Mouse (Mus musculus) MEL (cell line): ENCODE measurements around the gene Igflr1. TPM values are rescaled to one million over a fixed set of nuclear protein-coding genes. Genes with fewer than 3 reads are reported as not detected.
A peak's percentile ranks its signal among the peaks of the same experiment; 100 is the strongest.

Experiments used
- DNase-seq: peaks from one replicate; pipeline ENCODE4 v3.0.0; 2011; ENCODE audit warnings: low read depth, low spot score
- H3K27ac ChIP-seq: 2 replicates; pipeline ENCODE4 v1.5.1; 2012; ENCODE audit warnings: low read depth, mild to moderate bottlenecking, control low read depth, low read length, moderate library complexity; ENCODE audit not compliant: control insufficient read depth
- H3K27me3 ChIP-seq, 2 experiments: fragments of 150-350 bp in 1 of 2; sonication (generic) in 1 of 2; 2 replicates each; pipeline ENCODE4 v1.6.1; 2012; ENCODE audit warnings: low read length in 2 of 2, mild to moderate bottlenecking in 2 of 2, improper control_type of control experiment in 1 of 2, moderate library complexity in 1 of 2; ENCODE audit not compliant: insufficient read depth in 2 of 2, control insufficient read depth in 1 of 2
- H3K36me3 ChIP-seq, 2 experiments: 2 replicates each; pipeline ENCODE4 v1.6.1; 2012 to 2014; ENCODE audit warnings: low read length in 2 of 2, improper control_type of control experiment in 1 of 2, inconsistent platforms in 1 of 2, mild to moderate bottlenecking in 1 of 2; ENCODE audit not compliant: insufficient read depth in 2 of 2, control insufficient read depth in 1 of 2
- H3K4me1 ChIP-seq, 2 experiments: fragments of 150-350 bp in 1 of 2; sonication (generic) in 1 of 2; 2 replicates each; pipeline ENCODE4 v1.6.1; 2012; ENCODE audit warnings: low read length in 2 of 2, improper control_type of control experiment in 1 of 2, mild to moderate bottlenecking in 1 of 2; ENCODE audit not compliant: insufficient read depth in 2 of 2, control insufficient read depth in 1 of 2
- H3K4me3 ChIP-seq, 2 experiments: fragments of 150-350 bp in 1 of 2; sonication (generic) in 1 of 2; 2 replicates each; pipeline ENCODE4 v1.5.1; 2012; ENCODE audit warnings: low read depth in 2 of 2, low read length in 2 of 2, mild to moderate bottlenecking in 2 of 2, moderate library complexity in 2 of 2, control low read depth in 1 of 2, improper control_type of control experiment in 1 of 2; ENCODE audit not compliant: control insufficient read depth in 1 of 2, insufficient read depth in 1 of 2
- H3K79me2 ChIP-seq: 2 replicates; pipeline ENCODE4 v1.6.1; 2012; ENCODE audit warnings: mild to moderate bottlenecking, low read length, moderate library complexity; ENCODE audit not compliant: control insufficient read depth, poor library complexity, insufficient read depth
- H3K9ac ChIP-seq: 2 replicates; pipeline ENCODE4 v1.6.1; 2012; ENCODE audit warnings: low read depth, mild to moderate bottlenecking, control low read depth, low read length, moderate library complexity; ENCODE audit not compliant: control insufficient read depth, poor library complexity, severe bottlenecking
- H3K9me3 ChIP-seq: fragments of 150-350 bp; sonication (generic); replicated peaks from 2 replicates; pipeline ENCODE4 v1.6.1; 2012; ENCODE audit warnings: mild to moderate bottlenecking, low read length, improper control_type of control experiment, moderate library complexity; ENCODE audit not compliant: insufficient read depth
- CHD2 ChIP-seq: IDR thresholded peaks from 2 replicates; pipeline ENCODE4 v1.6.1; 2011; ENCODE audit warnings: low read length, improper control_type of control experiment
- E2F4 ChIP-seq: IDR thresholded peaks from 2 replicates; pipeline ENCODE4 v1.6.1; 2011; ENCODE audit warnings: low read depth, low read length, improper control_type of control experiment, borderline replicate concordance
- ELF1 ChIP-seq: IDR thresholded peaks from 2 replicates; pipeline ENCODE4 v1.6.1; 2014; ENCODE audit warnings: low read depth, mild to moderate bottlenecking, inconsistent platforms, low read length, improper control_type of control experiment, moderate library complexity
- EP300 ChIP-seq, 2 experiments: IDR thresholded peaks; 2 replicates each; pipeline ENCODE4 v1.6.1; 2011; ENCODE audit warnings: improper control_type of control experiment in 2 of 2, low read length in 2 of 2, low read depth in 1 of 2, mild to moderate bottlenecking in 1 of 2
- HCFC1 ChIP-seq: IDR thresholded peaks from 2 replicates; pipeline ENCODE4 v1.6.1; 2012; ENCODE audit warnings: low read depth, mild to moderate bottlenecking, inconsistent platforms, low read length, improper control_type of control experiment, moderate library complexity
- MAX ChIP-seq: IDR thresholded peaks from 2 replicates; pipeline ENCODE4 v1.6.1; 2011; ENCODE audit warnings: low read length, improper control_type of control experiment
- MAZ ChIP-seq: IDR thresholded peaks from 2 replicates; pipeline ENCODE4 v1.6.1; 2012; ENCODE audit warnings: low read depth, mild to moderate bottlenecking, inconsistent platforms, low read length, improper control_type of control experiment
- MYB ChIP-seq: IDR thresholded peaks from 2 replicates; pipeline ENCODE4 v1.6.1; 2011; ENCODE audit warnings: mild to moderate bottlenecking, low read depth, low read length, improper control_type of control experiment
- POLR2A ChIP-seq, 2 experiments: IDR thresholded peaks; 2 replicates each; pipeline ENCODE4 v1.6.1; 2011 to 2012; ENCODE audit warnings: low read length in 2 of 2, mild to moderate bottlenecking in 2 of 2, control low read depth in 1 of 2, improper control_type of control experiment in 1 of 2, low read depth in 1 of 2, moderate library complexity in 1 of 2; ENCODE audit not compliant: control insufficient read depth in 1 of 2, insufficient read depth in 1 of 2, poor library complexity in 1 of 2
- RAD21 ChIP-seq: IDR thresholded peaks from 2 replicates; pipeline ENCODE4 v1.6.1; 2011; ENCODE audit warnings: mild to moderate bottlenecking, low read depth, low read length, improper control_type of control experiment
- USF2 ChIP-seq, 2 experiments: IDR thresholded peaks; 2 replicates each; pipeline ENCODE4 v1.6.1; 2011 to 2012; ENCODE audit warnings: improper control_type of control experiment in 2 of 2, low read length in 2 of 2, borderline replicate concordance in 1 of 2, inconsistent platforms in 1 of 2, low read depth in 1 of 2, mild to moderate bottlenecking in 1 of 2; ENCODE audit not compliant: insufficient read depth in 1 of 2
- ZC3H11A ChIP-seq: IDR thresholded peaks from 2 replicates; pipeline ENCODE4 v1.6.1; 2012; ENCODE audit warnings: low read depth, mild to moderate bottlenecking, inconsistent platforms, low read length, improper control_type of control experiment
- ZKSCAN1 ChIP-seq: IDR thresholded peaks from 2 replicates; pipeline ENCODE4 v1.6.1; 2012; ENCODE audit warnings: low read depth, mild to moderate bottlenecking, inconsistent platforms, low read length, improper control_type of control experiment, moderate library complexity
- ZMIZ1 ChIP-seq: IDR thresholded peaks from 2 replicates; pipeline ENCODE4 v1.6.1; 2012; ENCODE audit warnings: low read depth, mild to moderate bottlenecking, inconsistent platforms, low read length, improper control_type of control experiment, moderate library complexity
- ZNF384 ChIP-seq: IDR thresholded peaks from 2 replicates; pipeline ENCODE4 v1.6.1; 2012; ENCODE audit warnings: low read depth, mild to moderate bottlenecking, inconsistent platforms, low read length, improper control_type of control experiment
- polyA plus RNA-seq, 2 experiments: library from polyadenylated mRNA; stranded (reverse) in 1 of 2; unstranded in 1 of 2; fragments of >175 nt in 1 of 2; fragments of >200 nt in 1 of 2; gene quantifications; 2 replicates each; pipeline versions ENCODE4 v1.2.1 to v1.2.4; 2012; ENCODE audit warnings: low replicate concordance in 2 of 2, low read depth in 1 of 2; ENCODE audit not compliant: insufficient read length in 2 of 2, insufficient read depth in 1 of 2, missing spikeins in 1 of 2
- total RNA-seq: library from RNA; depleted of rRNA; stranded (reverse); fragments of 300-350 nt; gene quantifications from 2 replicates; pipeline ENCODE4 v1.2.3, GENCODE M21; 2012

Igflr1 gene
- total and polyA plus RNA-seq, 3 experiments = 1.3 to 3.1 TPM; not detected in 1

DNA sequence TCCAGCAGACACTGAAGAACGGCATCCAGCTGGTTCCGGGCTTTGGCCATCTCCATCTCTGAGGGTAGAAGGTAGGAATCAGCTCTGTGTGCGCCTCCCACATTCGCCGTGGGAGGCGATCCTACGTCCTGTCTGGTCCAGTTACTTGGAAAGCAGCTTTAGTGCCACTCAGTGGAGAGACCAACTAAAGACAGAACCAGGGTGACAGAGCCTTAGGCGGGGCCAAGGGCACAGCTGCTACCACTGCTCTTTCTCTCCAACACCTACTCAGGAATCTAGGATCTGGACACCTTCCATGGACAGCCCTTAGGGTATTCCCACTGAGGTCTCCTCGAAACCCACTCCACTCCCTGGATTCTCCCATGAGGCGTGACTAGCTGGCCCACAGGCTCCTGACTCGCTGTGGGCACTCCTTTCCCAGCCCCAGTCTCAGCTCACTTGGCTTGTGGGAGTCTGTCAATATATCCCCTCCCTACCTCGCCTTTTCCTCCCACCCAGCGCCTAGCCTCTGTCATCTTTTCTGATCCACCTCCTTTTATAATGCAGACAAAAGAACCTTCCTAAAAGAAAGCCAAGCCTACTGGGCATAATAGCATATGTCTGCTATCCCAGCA, 7.2 kb upstream of the Igflr1 start:
- Histone ChIP-seq H3K27ac (no peak overlapping the region), H3K9ac (peak overlapping the region; percentile 75), H3K4me3 (peak overlapping the region in 1 of 2 experiments; percentile 80; a peak in 2 of 4 replicates), H3K4me1 (peaks cover 0 to 9% of the 10 kb centered on the region in 2 experiments; a peak in 2 of 4 replicates), H3K79me2 (peaks cover 16% of the 10 kb centered on the region), H3K27me3 (no peaks in the 10 kb centered on the region), H3K36me3 (peaks cover 0 to 8% of the 10 kb centered on the region in 2 experiments; a peak in 2 of 4 replicates), H3K9me3 (no peaks in the 10 kb centered on the region)
- no peak for DNase-seq
- TF ChIP-seq MAZ (no peak), POLR2A (IDR thresholded peaks at IDR 0.05; ENCODE audit: control insufficient read depth in 1 of 2, insufficient read depth in 1 of 2, low read depth in 1 of 2, low read length in 2 of 2, poor library complexity in 1 of 2) (no peak), HCFC1 (no peak), ZNF384 (no peak), ZC3H11A (no peak), ELF1 (no peak), MYB (no peak), ZMIZ1 (no peak), E2F4 (no peak), ZKSCAN1 (no peak)

DNA sequence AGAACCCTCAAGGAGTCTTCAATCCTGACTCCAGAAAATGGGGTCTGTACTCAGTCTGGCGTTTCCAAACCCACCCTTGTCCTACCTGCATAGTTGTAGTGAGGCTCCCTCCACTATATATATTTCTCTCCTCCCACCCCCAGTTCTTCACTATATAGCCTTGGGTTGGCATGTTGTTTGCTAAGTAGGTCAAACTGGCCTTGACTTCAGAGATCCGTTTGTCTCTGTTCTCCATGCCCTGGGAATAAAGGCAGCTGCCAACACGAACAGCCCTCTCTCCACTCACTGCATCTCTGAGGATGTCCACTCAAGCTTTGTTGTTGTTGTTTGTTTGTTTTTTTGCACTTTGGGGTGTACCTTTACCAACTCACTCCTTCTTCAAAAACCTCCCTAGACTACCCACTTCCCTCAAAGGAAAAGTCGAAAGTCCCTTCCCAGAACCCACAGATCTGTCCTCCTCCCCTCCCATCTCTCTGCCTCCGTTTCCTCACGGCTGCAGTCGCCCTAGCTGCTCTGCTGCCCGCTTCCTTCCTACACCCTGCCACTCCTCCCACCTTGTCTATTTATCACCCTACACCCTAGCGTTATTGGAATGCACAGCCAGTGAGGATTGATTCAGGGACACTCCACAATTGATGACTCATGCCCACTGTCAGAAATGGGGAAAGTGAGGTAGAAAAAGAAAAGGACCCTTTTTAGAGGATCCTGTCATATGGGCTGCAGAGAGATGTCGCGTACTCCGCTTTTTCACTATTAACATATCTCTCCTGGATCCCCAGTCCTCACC, 6.4 kb upstream of the Igflr1 start:
- Histone ChIP-seq H3K79me2 (peaks cover 18% of the 10 kb centered on the region), H3K9me3 (no peaks in the 10 kb centered on the region), H3K4me1 (peaks cover 2 to 10% of the 10 kb centered on the region in 2 experiments; a peak in 2 of 4 replicates), H3K4me3 (peak overlapping the region; percentile 80 to 85), H3K27ac (peak overlapping the region; percentile 56), H3K9ac (peak overlapping the region; percentile 75), H3K27me3 (no peaks in the 10 kb centered on the region), H3K36me3 (peaks cover 0 to 8% of the 10 kb centered on the region in 2 experiments; a peak in 2 of 4 replicates)
- TF ChIP-seq CHD2 (no peak), EP300 (IDR thresholded peaks at IDR 0.05; ENCODE audit: low read depth in 1 of 2, low read length in 2 of 2) (no peak), ZNF384 (no peak), ZKSCAN1 (no peak), USF2 (IDR thresholded peaks at IDR 0.05; ENCODE audit: borderline replicate concordance in 1 of 2, insufficient read depth in 1 of 2, low read depth in 1 of 2, low read length in 2 of 2) (no peak), MAX (no peak), RAD21 (no peak)
- DNase-seq = peak; percentile 63
